Mouse (Mus musculus): ENCODE data around the gene Efl1.

DNA sequence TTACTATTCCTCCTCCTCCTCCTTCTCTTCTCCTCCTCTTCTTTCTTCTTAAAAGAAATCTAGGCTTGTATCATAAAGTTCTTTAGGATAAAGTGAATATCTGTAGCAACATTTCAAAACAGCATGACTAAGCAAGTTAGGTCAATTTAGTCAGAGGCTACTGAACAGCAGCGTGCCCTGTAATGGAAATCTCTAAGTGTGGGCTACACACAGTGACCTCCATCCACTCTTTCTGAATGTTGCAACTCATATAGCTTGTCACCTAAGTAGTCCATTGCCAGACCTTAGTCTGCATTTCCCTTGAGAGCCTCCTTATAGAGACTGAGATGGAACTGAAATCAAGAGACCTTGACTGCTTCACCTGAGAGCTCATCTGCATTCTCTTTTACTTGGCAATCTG lies 116.5 kb downstream of the Efl1 start:
- TF ChIP-seq CTCF (conservative IDR thresholded peaks at IDR 0.05; ENCODE audit: low read length): no peak
- no peak for TF ChIP-seq NANOG (IDR thresholded peaks at IDR 0.05; ENCODE audit: borderline replicate concordance, low read length)
